Mouse (Mus musculus) lung, postnatal 0 days (tissue): ENCODE data around the gene Gm6096.

ENCODE experiments used
- CTCF ChIP-seq: IDR thresholded peaks from 2 replicates; pipeline ENCODE4 v1.5.1; 2016; ENCODE audit warnings: antibody characterized with exemption, mild to moderate bottlenecking
- EP300 ChIP-seq: IDR thresholded peaks from 2 replicates; pipeline ENCODE4 v1.6.1; 2016; ENCODE audit warnings: antibody characterized with exemption, mild to moderate bottlenecking, control low read depth

GRCm38 (mm10) chr7:34246870-34247499 lies 3.9 kb upstream of the Gm6096 start:
- TF ChIP-seq CTCF, result no peak
- no peak for TF ChIP-seq EP300
